Mouse (Mus musculus) fibroblast of lung, adult 2 months (primary cell): ENCODE results near the gene Mapk8ip3.

Experiments used
- DNase-seq: peaks from one replicate; pipeline ENCODE4 v3.0.0-alpha.2; 2011; ENCODE audit warnings: low read depth

Mapk8ip3 gene

DNA sequence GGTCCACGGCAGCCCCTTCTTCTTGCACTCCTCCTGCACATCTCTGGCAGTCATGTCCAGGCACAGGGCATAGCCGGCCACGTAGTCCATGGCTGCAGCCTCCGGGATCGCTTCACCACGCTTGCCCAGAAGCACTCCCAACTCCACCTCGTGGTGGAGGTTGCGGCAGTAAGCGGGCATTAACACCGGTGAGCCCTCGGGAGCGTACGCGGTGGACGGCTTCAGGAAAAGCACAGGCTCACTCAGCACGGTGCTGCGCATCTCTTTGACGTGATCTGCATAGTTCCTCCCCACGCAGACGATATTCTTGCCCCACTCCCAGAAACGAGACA is 87.1 kb downstream of the Mapk8ip3 start:
- no peak for DNase-seq

GRCm38 (mm10) chr17:24848600-24849031 is 88.2 kb downstream of the Mapk8ip3 start:
- DNase-seq, result no peak

- DNase-seq, result no peak
Measured at GRCm38 (mm10) chr17:24847386-24847785, 89.4 kb downstream of the Mapk8ip3 start.

- DNase-seq, result no peak
Measured at GRCm38 (mm10) chr17:24844525-24844924, 92.3 kb downstream of the Mapk8ip3 start.

DNA sequence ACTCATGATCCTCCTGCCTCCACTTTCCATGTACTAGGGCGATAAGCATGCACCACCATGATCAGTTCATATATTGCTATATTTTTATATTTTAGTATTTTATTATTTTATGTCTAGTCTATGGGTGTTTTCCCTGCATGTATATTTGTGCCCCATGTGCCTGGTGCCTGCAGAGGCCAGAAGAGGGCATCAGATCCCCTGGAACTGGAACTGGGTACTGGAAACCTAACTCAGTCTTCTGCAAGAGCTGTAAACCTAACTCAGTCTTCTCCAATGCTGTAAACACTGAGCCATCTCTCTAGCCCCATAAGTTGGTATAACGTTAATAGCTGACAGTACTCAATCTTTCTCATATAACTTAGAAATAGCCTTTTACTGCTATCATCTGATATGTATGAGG is 94.1 kb downstream of the Mapk8ip3 start:
- no peak for DNase-seq
